Mouse (Mus musculus): ENCODE measurements at regions not wholly inside any gene's neighbourhood (a gene's known extent, or its start where the extent isn't known, plus 50 kb on each side); places are given as distances from the start of the nearest gene placed in this dataset.

- DNase-seq (ENCODE audit: low spot score), result no peak
These were observed 470.2 kb upstream of the 5930422O12Rik start for GRCm38 (mm10) chr8:32958331-32958730.

- DNase-seq (ENCODE audit: low spot score), result no peak
These were observed 469.7 kb upstream of the 5930422O12Rik start for GRCm38 (mm10) chr8:32958855-32959254.

GRCm38 (mm10) chr8:32959326-32960064 lies 469.0 kb upstream of the 5930422O12Rik start:
- no peak for DNase-seq (ENCODE audit: low spot score)

- no peak for DNase-seq (ENCODE audit: low spot score)
These were observed 438.3 kb upstream of the 5930422O12Rik start for GRCm38 (mm10) chr8:32990216-32990615.

- DNase-seq (ENCODE audit: low spot score), result no peak
These were observed 424.4 kb upstream of the 5930422O12Rik start for GRCm38 (mm10) chr8:33003967-33004564.

- DNase-seq (ENCODE audit: low spot score), result no peak
These were observed 423.9 kb upstream of the 5930422O12Rik start for GRCm38 (mm10) chr8:33004570-33004969.

- DNase-seq (ENCODE audit: low spot score), result no peak
These were observed 418.4 kb upstream of the 5930422O12Rik start for GRCm38 (mm10) chr8:33010106-33010505.

- DNase-seq (ENCODE audit: low spot score), result no peak
These were observed 415.7 kb upstream of the 5930422O12Rik start for GRCm38 (mm10) chr8:33012784-33013183.

GRCm38 (mm10) chr8:33015861-33016260 lies 412.6 kb upstream of the 5930422O12Rik start:
- no peak for DNase-seq (ENCODE audit: low spot score)

- peak; percentile 7 for DNase-seq (ENCODE audit: low spot score)
These were observed 401.5 kb upstream of the 5930422O12Rik start for GRCm38 (mm10) chr8:33026973-33027372.

GRCm38 (mm10) chr8:33029453-33029852 lies 399.1 kb upstream of the 5930422O12Rik start:
- DNase-seq (ENCODE audit: low spot score), result no peak

GRCm38 (mm10) chr8:33052017-33052416 lies 376.5 kb upstream of the 5930422O12Rik start:
- DNase-seq (ENCODE audit: low spot score), result no peak

GRCm38 (mm10) chr8:33065566-33065965 lies 362.9 kb upstream of the 5930422O12Rik start:
- DNase-seq (ENCODE audit: low spot score), result no peak

- no peak for DNase-seq (ENCODE audit: low spot score)
These were observed 362.3 kb upstream of the 5930422O12Rik start for GRCm38 (mm10) chr8:33066168-33066567.

GRCm38 (mm10) chr8:33067453-33068039 lies 361.0 kb upstream of the 5930422O12Rik start:
- no peak for DNase-seq (ENCODE audit: low spot score)

GRCm38 (mm10) chr8:33068468-33068867 lies 360.0 kb upstream of the 5930422O12Rik start:
- DNase-seq (ENCODE audit: low spot score), result no peak

- DNase-seq (ENCODE audit: low spot score), result no peak
These were observed 353.3 kb upstream of the 5930422O12Rik start for GRCm38 (mm10) chr8:33075186-33075585.

- DNase-seq (ENCODE audit: low spot score), result no peak
These were observed 352.3 kb upstream of the 5930422O12Rik start for GRCm38 (mm10) chr8:33076253-33076652.

- DNase-seq (ENCODE audit: low spot score), result no peak
These were observed 350.4 kb upstream of the 5930422O12Rik start for GRCm38 (mm10) chr8:33078125-33078524.

- no peak for DNase-seq (ENCODE audit: low spot score)
These were observed 348.5 kb upstream of the 5930422O12Rik start for GRCm38 (mm10) chr8:33079867-33080585.

- DNase-seq (ENCODE audit: low spot score), result no peak
These were observed 346.6 kb upstream of the 5930422O12Rik start for GRCm38 (mm10) chr8:33081941-33082340.

GRCm38 (mm10) chr8:33085461-33085860 lies 343.0 kb upstream of the 5930422O12Rik start:
- DNase-seq (ENCODE audit: low spot score), result no peak

GRCm38 (mm10) chr8:33089731-33090130 lies 338.8 kb upstream of the 5930422O12Rik start:
- no peak for DNase-seq (ENCODE audit: low spot score)

Data from embryo, embryonic 10 days (tissue).